Mouse (Mus musculus) adrenal gland (tissue): ENCODE measurements at regions not wholly inside any gene's neighbourhood (a gene's known extent, or its start where the extent isn't known, plus 50 kb on each side); places are given as distances from the start of the nearest gene placed in this dataset.

Experiments
- intact Hi-C: fragments of 180-260 bp; cut with DNase I; formaldehyde crosslinking; loops from one replicate; pipeline ENCODE4 v1.15.1; 2025

DNA sequence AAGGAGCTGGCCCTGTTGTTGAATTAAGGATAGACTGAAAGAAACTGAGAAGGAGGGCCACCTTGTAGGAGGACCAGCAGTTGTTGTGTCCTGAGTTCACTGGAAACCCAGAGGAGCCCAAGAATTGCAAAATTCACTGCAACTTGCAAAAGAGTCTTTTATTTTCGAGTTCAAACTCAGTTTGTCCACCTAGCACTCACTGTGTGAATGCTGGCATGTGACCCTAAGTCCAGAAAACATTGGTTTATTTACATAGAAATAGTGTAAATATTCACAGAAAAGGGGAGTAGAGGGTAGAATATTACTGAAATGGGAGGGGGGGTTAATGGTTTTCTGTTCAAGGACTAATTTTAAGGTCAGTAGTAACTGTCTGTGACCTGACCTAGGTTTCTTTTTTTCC lies 394.7 kb downstream of the 4933405O20Rik start:
- intact Hi-C loops: no loop called here

GRCm38 (mm10) chr7:51041899-51042667 lies 443.1 kb downstream of the 4933405O20Rik start:
- intact Hi-C loops: no loop called here

DNA sequence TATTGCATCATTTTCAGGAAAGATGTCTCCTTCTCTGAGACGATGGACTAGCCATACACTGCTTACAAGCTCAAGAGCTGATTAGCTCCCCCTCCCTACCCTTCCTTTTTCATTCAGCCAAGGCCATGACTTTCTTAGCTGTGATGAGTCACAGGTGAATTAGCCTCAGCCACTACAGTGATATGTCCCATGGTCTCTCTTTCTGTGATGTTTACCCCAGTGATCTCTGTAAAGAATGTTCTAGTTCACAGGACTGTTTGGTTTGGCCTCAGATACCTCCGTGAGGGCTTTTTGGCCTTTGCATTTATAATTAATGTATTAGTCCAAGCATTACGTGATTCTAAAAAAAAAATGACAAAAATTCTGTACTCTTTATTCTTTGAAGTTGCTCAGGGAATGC lies 452.5 kb downstream of the 4933405O20Rik start:
- intact Hi-C loops: no loop called here

DNA sequence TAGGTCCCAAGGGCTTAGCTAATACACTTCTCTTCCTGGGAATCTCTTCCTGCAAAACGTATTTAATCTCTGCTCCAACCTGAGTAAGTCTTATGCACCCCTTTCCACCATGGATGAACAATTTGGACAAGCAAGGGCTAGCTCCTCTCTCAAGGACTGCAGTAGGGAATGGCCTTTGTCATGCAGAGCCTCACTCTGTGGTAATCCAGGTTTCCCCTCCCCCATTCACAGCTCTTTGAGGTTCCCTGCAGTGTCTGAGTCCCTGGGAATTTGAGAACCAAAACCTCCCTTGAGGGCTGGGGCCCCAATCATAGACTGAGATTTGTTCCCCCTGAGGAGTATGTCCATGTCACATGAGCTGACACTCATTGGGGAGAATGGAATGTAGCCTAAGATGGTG lies 442.5 kb upstream of the Ano5 start:
- intact Hi-C loops: no loop called here

GRCm38 (mm10) chr7:51093774-51094173 lies 417.1 kb upstream of the Ano5 start:
- intact Hi-C loops: no loop called here

DNA sequence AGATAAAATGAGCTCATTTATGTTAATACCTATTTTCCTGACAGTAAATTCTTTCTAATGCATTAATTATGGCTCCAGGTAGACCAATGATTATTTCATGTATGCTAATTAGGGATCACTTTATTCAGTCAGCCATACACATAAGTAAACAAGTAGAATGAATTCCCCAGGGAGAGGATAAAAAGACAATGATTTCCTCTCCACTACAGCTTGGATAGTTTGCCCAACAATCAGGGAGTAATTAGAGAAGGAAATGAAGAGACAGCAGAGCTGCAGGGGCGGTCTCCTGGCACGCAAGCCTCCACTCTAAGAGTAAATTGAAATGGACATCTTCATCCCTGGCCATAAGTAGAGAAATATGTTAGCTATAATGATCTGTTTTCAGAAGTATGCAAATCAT lies 409.7 kb upstream of the Ano5 start:
- intact Hi-C loops: no loop called here

- intact Hi-C loops: no loop called here
These were observed 370.0 kb upstream of the Ano5 start for GRCm38 (mm10) chr7:51140796-51141195.

GRCm38 (mm10) chr7:51175211-51175610 lies 335.6 kb upstream of the Ano5 start:
- intact Hi-C loops: no loop called here

DNA sequence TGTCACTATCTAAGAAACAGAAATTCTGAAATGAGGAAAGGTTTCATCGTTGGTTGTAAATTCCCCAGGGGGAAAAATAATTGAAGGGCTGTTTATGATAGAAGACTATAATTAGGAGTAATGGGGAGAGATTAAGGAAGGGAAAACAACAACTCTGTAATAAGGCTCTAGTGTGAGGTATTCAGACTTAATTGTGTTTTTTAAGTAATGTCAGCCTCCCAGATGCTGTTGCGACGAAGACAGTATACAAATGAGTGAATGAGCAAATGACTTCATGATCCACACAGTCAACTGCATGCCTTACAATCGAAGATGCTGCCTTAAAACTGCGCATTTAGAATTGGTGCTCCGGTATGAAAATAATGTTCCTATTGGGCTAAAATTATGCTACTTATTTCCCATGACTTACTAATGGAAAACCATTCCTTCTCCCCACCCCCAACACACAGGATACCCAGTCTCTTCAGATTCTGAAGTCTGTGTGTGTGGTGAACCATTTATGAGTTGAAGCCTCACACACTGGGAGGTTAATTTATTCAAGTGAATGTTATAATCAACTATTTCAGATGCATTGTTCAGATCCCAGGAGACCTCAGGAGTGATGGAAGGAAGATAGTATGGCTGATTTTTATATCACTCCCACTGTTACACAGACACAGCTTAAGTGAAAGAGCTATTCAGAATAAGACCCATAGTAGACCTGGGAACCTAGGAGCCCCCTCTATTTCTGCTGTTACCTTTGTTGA lies 295.2 kb upstream of the Ano5 start:
- intact Hi-C loops: no loop called here

GRCm38 (mm10) chr7:51216233-51216605 lies 294.6 kb upstream of the Ano5 start:
- intact Hi-C loops: no loop called here

- intact Hi-C loops: no loop called here
These were observed 289.5 kb upstream of the Ano5 start for GRCm38 (mm10) chr7:51221351-51221750.

DNA sequence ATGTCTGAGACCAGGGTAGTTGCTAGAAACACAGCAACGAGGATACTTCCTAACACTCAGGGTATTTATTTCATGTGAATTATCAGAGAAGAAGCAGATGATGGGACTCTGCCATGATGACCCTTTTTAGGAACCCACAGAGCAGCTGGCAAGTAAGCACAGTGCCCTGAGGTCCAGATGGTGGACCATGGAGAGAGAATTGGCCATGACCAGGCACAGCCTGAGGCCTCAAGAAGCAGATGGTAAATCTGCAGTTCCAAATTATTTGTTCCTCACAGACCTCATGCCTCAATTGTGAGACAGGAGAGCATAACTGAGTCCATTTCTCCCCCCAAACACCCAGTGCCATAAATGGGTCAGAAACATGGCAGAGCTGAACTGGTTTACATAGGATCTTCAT lies 289.0 kb upstream of the Ano5 start:
- intact Hi-C loops: no loop called here

GRCm38 (mm10) chr7:51227136-51227535 lies 283.7 kb upstream of the Ano5 start:
- intact Hi-C loops: no loop called here

DNA sequence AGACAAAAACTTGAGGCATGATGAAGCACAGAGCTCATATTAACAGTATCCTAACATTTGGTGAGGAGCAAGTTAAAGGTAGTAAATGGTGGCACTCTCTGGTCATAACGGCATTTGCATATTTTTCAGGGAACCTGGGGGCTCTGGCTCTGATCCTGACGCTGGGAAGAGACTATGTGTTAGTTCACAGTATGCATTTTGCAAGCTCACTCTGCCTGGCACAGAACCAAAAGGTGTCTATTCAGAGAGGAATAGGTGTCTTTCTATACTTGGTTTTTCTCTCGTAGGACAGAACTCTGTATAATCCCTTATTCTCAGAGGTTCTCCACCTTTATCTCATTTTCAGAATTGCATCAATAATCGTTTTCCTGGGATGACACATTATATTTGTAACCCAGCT lies 276.2 kb upstream of the Ano5 start:
- intact Hi-C loops: no loop called here

- intact Hi-C loops: no loop called here
These were observed 263.1 kb upstream of the Ano5 start for GRCm38 (mm10) chr7:51247695-51248094.

GRCm38 (mm10) chr7:51254461-51254860 lies 256.4 kb upstream of the Ano5 start:
- intact Hi-C loops: no loop called here

- intact Hi-C loops: no loop called here
These were observed 251.5 kb upstream of the Ano5 start for GRCm38 (mm10) chr7:51259160-51259831.

- intact Hi-C loops: loop anchor here (10.0 kb wide), 1 partner anchor 1309 kb away; no protein-coding TSS in a partner anchor
These were observed 246.7 kb upstream of the Ano5 start for GRCm38 (mm10) chr7:51264166-51264565.

DNA sequence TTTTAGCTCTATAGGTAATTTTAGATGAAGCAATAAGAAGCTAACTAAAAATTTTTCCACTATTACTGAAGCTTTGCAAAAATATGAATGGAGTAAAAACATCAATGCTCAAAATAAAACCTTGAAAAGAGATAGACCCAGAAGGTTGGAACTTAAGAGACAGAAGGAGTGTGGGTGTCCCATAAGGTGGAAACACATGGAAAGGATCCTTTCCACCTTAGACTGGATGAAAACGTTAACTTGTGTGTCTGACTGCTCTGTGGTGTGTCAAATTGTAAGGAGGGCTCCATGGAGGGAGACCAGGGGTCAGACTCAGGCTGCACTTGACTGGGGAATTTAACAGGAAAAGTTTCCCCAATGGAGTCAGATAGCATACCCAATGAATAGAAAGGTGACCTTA lies 244.9 kb upstream of the Ano5 start:
- intact Hi-C loops: loop anchor here (10.0 kb wide), 1 partner anchor 1311 kb away; no protein-coding TSS in a partner anchor

DNA sequence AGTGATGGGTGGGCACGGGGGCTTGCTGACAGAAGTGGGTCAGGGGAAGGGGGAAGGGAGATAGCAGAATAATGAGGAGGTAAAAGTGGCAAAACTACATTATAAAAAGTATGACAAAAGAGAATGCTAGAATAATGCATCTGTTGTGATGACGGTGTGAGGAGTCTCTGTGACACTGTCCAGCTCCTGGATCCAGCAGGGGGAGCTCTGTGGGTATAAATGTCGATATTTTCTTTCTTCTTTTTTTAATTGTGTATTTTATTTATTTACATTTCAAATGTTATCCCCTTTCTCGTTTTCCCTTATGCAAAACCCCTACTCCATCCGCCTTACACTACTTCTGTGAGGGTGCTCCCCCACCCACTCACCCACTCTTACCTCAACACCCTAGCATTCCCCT lies 243.9 kb upstream of the Ano5 start:
- intact Hi-C loops: loop anchor here (10.0 kb wide), 1 partner anchor 1312 kb away; no protein-coding TSS in a partner anchor

DNA sequence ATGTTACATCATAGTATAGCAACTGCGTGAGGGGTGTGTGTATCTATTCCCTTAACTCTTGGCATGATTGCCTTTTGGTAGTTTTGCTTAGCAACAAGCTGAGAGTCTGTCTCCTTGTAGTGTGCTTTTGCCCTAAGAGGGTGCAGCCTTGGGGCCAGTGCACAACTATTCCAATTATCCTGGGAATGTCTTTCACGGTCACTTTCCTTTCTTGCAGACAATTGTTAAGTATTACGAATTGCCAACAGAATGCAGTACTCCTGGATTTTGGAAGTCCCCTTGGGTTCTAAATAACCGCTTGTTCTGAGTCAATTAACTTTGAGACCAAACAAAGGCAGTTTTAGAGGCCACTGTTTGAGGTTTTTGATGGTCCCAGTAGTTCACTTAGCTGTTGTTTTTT lies 242.1 kb upstream of the Ano5 start:
- intact Hi-C loops: loop anchor here (10.0 kb wide), 1 partner anchor 1314 kb away; no protein-coding TSS in a partner anchor

- intact Hi-C loops: no loop called here
These were observed 240.2 kb upstream of the Ano5 start for GRCm38 (mm10) chr7:51270531-51271090.
